Mouse (Mus musculus) G1E (cell line): ENCODE data around the gene Pdpn.

Experiments
- CTCF ChIP-seq: IDR thresholded peaks from 2 replicates; pipeline ENCODE4 v1.5.1; 2012; ENCODE audit warnings: low read depth, low read length, inconsistent platforms, mixed read lengths
- GATA1 ChIP-seq: IDR thresholded peaks from 2 replicates; pipeline ENCODE4 v1.6.1; 2012; ENCODE audit warnings: borderline replicate concordance, low read length, inconsistent platforms, mixed read lengths
- GATA2 ChIP-seq: IDR thresholded peaks from 2 replicates; pipeline ENCODE4 v1.6.1; 2012; ENCODE audit warnings: low read depth, low read length, inconsistent platforms, borderline replicate concordance
- TAL1 ChIP-seq: conservative IDR thresholded peaks from 2 replicates; pipeline ENCODE4 v1.6.1; 2012; ENCODE audit warnings: low read depth, low read length, inconsistent platforms, mixed read lengths

GRCm38 (mm10) chr4:143258517-143258916 lies 40.8 kb downstream of the Pdpn start:
- TF ChIP-seq CTCF (no peak), GATA1 (no peak), TAL1 (no peak), GATA2 (no peak)
